Mouse (Mus musculus): ENCODE measurements around the gene Gm20388.

GRCm38 (mm10) chr8:119952747-119953146 is 42.1 kb downstream of the Gm20388 start:
- TF ChIP-seq CTCF (IDR thresholded peaks at IDR 0.05; ENCODE audit: control insufficient read depth, insufficient read depth, low read length) (no peak), POLR2A (IDR thresholded peaks at IDR 0.05; ENCODE audit: borderline replicate concordance, control insufficient read depth, low read depth, low read length) (no peak)

Measured in bone marrow, adult 2 months (tissue).